Mouse (Mus musculus): ENCODE measurements around the gene Sertad4. TPM values are rescaled to one million over a fixed set of nuclear protein-coding genes. Genes with fewer than 3 reads are reported as not detected.
A peak's percentile ranks its signal among the peaks of the same experiment; 100 is the strongest.

The Sertad4 gene
- polyA plus RNA-seq, 1 experiment from 2014 or later, result 20.7 TPM

GRCm38 (mm10) chr1:192856411-192856810 lies 855 bp upstream of the Sertad4 start:
- DNase-seq (ENCODE audit: low spot score) (no peak), ATAC-seq (replicated peaks; ENCODE audit: low FRiP score, low TSS enrichment, low read depth) (no peak)
- Histone ChIP-seq H3K36me3 (ENCODE audit: control insufficient read depth, insufficient read depth, low read length) (no peaks in the 10 kb centered on the region), H3K27me3 (replicated peaks; ENCODE audit: control insufficient read depth, insufficient read depth, low read length) (no peaks in the 10 kb centered on the region), H3K27ac (ENCODE audit: low read depth) (peak overlapping the region; percentile 88; the same call in 1 of the 2 replicates), H3K4me1 (replicated peaks; ENCODE audit: control insufficient read depth, insufficient read depth, low read length) (peaks cover 36% of the 10 kb centered on the region), H3K9ac (ENCODE audit: low read length) (no peak overlapping the region), H3K4me2 (ENCODE audit: low read length) (peak overlapping the region; percentile 66), H3K4me3 (ENCODE audit: low read depth, low read length) (0 out of 2 replicates have a peak overlapping the region, but pooled peaks have one; percentile 76), H3K9me3 (ENCODE audit: control insufficient read depth, low read length) (no peaks in the 10 kb centered on the region)
- 25% methylated on average over 10 of the region's 10 CpGs for WGBS

GRCm38 (mm10) chr1:192854819-192855271 lies 711 bp downstream of the Sertad4 start:
- DNase-seq (ENCODE audit: low spot score) (peak; percentile 82), ATAC-seq (replicated peaks; ENCODE audit: low FRiP score, low TSS enrichment, low read depth) (peak; percentile 67)
- H3K27ac ChIP-seq (ENCODE audit: low read depth), result peak overlapping the region; percentile 88
- peaks cover 49% of the 10 kb centered on the region for H3K4me1 ChIP-seq (replicated peaks; ENCODE audit: control insufficient read depth, insufficient read depth, low read length)
- WGBS, result under 1% methylated on average over 43 of the region's 45 CpGs
- H3K4me2 ChIP-seq (ENCODE audit: low read length), result peak overlapping the region; percentile 66
- no peaks in the 10 kb centered on the region for H3K9me3 ChIP-seq (ENCODE audit: control insufficient read depth, low read length)
- no peaks in the 10 kb centered on the region for H3K36me3 ChIP-seq (ENCODE audit: control insufficient read depth, insufficient read depth, low read length)
- no peaks in the 10 kb centered on the region for H3K27me3 ChIP-seq (replicated peaks; ENCODE audit: control insufficient read depth, insufficient read depth, low read length)
- peak overlapping the region; percentile 96 for H3K9ac ChIP-seq (ENCODE audit: low read length)
- H3K4me3 ChIP-seq (ENCODE audit: low read depth, low read length), result peak overlapping the region; percentile 76

DNA sequence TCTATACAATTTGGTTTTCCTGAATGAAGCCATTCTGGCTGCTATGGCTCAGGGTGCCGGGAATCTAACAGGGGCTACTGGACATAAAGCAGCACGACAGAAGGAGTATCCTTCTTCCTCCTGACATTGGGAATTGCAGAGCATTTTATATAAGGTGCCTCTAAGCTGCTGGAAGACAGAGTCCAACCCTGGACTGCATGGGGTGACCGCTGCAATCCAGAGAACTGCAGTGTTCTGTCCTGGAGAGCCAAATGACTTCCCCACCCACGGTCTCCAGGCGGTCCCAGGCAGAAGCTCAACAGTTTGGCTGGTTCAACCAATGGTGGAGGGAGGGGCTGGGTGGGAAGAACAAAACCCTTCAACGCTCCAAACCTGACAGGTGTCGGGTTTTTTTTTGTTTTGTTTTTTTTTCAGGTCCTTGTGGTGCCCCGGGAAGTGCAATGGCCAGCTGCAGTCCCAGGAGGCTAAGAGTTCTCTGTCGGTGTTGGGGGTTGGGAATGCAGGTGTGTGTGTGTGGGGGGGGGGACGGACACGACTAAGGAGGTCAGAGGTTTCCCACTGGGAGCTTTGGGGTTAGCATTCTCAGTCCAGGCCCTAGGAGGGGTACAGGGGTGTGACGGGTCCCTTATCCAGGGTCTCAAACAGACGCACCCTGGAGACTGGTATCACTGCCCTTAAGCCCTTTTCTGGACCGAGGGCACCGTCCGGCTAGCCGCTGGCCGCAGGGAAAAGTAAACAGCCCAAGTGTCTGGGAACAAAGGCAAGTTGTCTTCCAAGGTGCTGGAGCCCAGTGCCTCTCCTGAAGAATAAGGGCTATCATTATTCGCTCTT lies 1.4 kb downstream of the Sertad4 start:
- peak overlapping the region; percentile 76 for H3K4me3 ChIP-seq (ENCODE audit: low read depth, low read length)
- no peaks in the 10 kb centered on the region for H3K9me3 ChIP-seq (ENCODE audit: control insufficient read depth, low read length)
- H3K4me2 ChIP-seq (ENCODE audit: low read length), result peak overlapping the region; percentile 66
- H3K27me3 ChIP-seq (replicated peaks; ENCODE audit: control insufficient read depth, insufficient read depth, low read length), result no peaks in the 10 kb centered on the region
- peak overlapping the region; percentile 88 for H3K27ac ChIP-seq (ENCODE audit: low read depth)
- H3K9ac ChIP-seq (ENCODE audit: low read length), result peak overlapping the region; percentile 96
- ATAC-seq (replicated peaks; ENCODE audit: low FRiP score, low TSS enrichment, low read depth), result no peak
- peaks cover 54% of the 10 kb centered on the region for H3K4me1 ChIP-seq (replicated peaks; ENCODE audit: control insufficient read depth, insufficient read depth, low read length)
- 6% methylated on average over 19 of the region's 19 CpGs for WGBS
- H3K36me3 ChIP-seq (ENCODE audit: control insufficient read depth, insufficient read depth, low read length), result peaks cover under 1% of the 10 kb centered on the region; the same call in 1 of the 2 replicates
- DNase-seq (ENCODE audit: low spot score), result peak; percentile 69

GRCm38 (mm10) chr1:192853429-192853828 lies 2.1 kb downstream of the Sertad4 start:
- DNase-seq (ENCODE audit: low spot score) (no peak), ATAC-seq (replicated peaks; ENCODE audit: low FRiP score, low TSS enrichment, low read depth) (no peak)
- Histone ChIP-seq H3K4me1 (replicated peaks; ENCODE audit: control insufficient read depth, insufficient read depth, low read length) (peaks cover 54% of the 10 kb centered on the region), H3K36me3 (ENCODE audit: control insufficient read depth, insufficient read depth, low read length) (peaks cover 8% of the 10 kb centered on the region), H3K9me3 (ENCODE audit: control insufficient read depth, low read length) (no peaks in the 10 kb centered on the region), H3K27me3 (replicated peaks; ENCODE audit: control insufficient read depth, insufficient read depth, low read length) (no peaks in the 10 kb centered on the region), H3K9ac (ENCODE audit: low read length) (no peak overlapping the region), H3K27ac (ENCODE audit: low read depth) (no peak overlapping the region; the same call in 1 of the 2 replicates), H3K4me2 (ENCODE audit: low read length) (peak overlapping the region; percentile 66), H3K4me3 (ENCODE audit: low read depth, low read length) (peak overlapping the region; percentile 76; the same call in 1 of the 2 replicates)
- 54% methylated on average over 2 of the region's 2 CpGs for WGBS

- Histone ChIP-seq H3K4me3 (ENCODE audit: low read depth, low read length) (no peak overlapping the region), H3K9me3 (ENCODE audit: control insufficient read depth, low read length) (no peaks in the 10 kb centered on the region), H3K4me2 (ENCODE audit: low read length) (peak overlapping the region; percentile 37), H3K9ac (ENCODE audit: low read length) (no peak overlapping the region), H3K27me3 (replicated peaks; ENCODE audit: control insufficient read depth, insufficient read depth, low read length) (no peaks in the 10 kb centered on the region), H3K27ac (ENCODE audit: low read depth) (0 out of 2 replicates have a peak overlapping the region, but pooled peaks have one; percentile 22), H3K4me1 (replicated peaks; ENCODE audit: control insufficient read depth, insufficient read depth, low read length) (peaks cover 54% of the 10 kb centered on the region), H3K36me3 (ENCODE audit: control insufficient read depth, insufficient read depth, low read length) (peaks cover 22% of the 10 kb centered on the region)
- DNase-seq (ENCODE audit: low spot score), result no peak
- no peak for ATAC-seq (replicated peaks; ENCODE audit: low FRiP score, low TSS enrichment, low read depth)
These were observed 3.5 kb downstream of the Sertad4 start for GRCm38 (mm10) chr1:192852047-192852446.

DNA sequence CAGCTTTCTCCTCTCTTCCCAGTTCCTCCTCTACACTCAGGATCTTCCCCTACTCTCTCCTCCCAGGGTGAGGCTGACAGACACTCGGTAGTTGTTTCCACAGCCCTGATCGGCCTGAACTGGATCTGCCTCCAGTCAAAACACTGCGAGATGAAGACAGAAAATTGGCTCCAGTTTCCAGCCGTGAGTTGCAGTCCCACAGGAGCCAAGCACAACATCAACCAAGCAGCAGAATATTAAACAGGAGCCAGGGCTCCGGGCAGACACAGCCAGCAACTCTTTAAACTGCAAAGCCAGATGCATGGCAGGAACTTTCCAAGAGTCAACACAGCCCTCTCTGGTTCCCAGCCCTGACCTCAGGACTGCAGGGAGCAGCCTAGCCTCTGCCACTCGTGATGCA lies 3.9 kb downstream of the Sertad4 start:
- H3K27me3 ChIP-seq (replicated peaks; ENCODE audit: control insufficient read depth, insufficient read depth, low read length), result no peaks in the 10 kb centered on the region
- H3K4me2 ChIP-seq (ENCODE audit: low read length), result peak overlapping the region; percentile 37
- no peak overlapping the region for H3K4me3 ChIP-seq (ENCODE audit: low read depth, low read length)
- WGBS, result 17% methylated on average over 6 of the region's 6 CpGs
- ATAC-seq (replicated peaks; ENCODE audit: low FRiP score, low TSS enrichment, low read depth), result no peak
- H3K9me3 ChIP-seq (ENCODE audit: control insufficient read depth, low read length), result no peaks in the 10 kb centered on the region
- H3K36me3 ChIP-seq (ENCODE audit: control insufficient read depth, insufficient read depth, low read length), result peaks cover 26% of the 10 kb centered on the region
- peak overlapping the region; percentile 60 for H3K27ac ChIP-seq (ENCODE audit: low read depth)
- H3K9ac ChIP-seq (ENCODE audit: low read length), result no peak overlapping the region
- DNase-seq (ENCODE audit: low spot score), result no peak
- H3K4me1 ChIP-seq (replicated peaks; ENCODE audit: control insufficient read depth, insufficient read depth, low read length), result peaks cover 54% of the 10 kb centered on the region

DNA sequence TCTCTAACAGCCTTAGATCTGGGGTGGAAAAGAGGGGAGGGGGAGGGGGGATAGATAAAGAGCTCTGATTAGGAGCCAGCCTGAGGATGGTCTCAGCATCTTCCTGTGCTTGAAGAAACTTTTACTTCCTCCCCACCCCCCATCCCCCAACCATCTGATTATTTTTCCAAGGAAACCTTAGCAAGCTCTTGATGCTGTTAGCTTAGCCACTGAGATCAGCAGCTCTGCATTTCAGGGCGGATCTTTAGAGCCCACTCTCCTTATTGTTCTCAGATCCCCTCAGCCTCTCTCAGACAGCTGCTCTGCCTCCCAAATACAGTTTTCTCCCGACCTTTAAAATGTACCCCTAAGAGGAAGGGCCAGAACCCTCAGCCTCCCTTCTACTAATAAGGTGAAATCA lies 4.4 kb downstream of the Sertad4 start:
- no peak overlapping the region for H3K9ac ChIP-seq (ENCODE audit: low read length)
- H3K36me3 ChIP-seq (ENCODE audit: control insufficient read depth, insufficient read depth, low read length), result peaks cover 31% of the 10 kb centered on the region
- no peaks in the 10 kb centered on the region for H3K9me3 ChIP-seq (ENCODE audit: control insufficient read depth, low read length)
- H3K27ac ChIP-seq (ENCODE audit: low read depth), result peak overlapping the region; percentile 60
- no peak for DNase-seq (ENCODE audit: low spot score)
- peak overlapping the region; percentile 37 for H3K4me2 ChIP-seq (ENCODE audit: low read length)
- H3K27me3 ChIP-seq (replicated peaks; ENCODE audit: control insufficient read depth, insufficient read depth, low read length), result no peaks in the 10 kb centered on the region
- no peak overlapping the region for H3K4me3 ChIP-seq (ENCODE audit: low read depth, low read length)
- WGBS, result 9% methylated on average over 2 of the region's 2 CpGs
- peaks cover 50% of the 10 kb centered on the region for H3K4me1 ChIP-seq (replicated peaks; ENCODE audit: control insufficient read depth, insufficient read depth, low read length)
- no peak for ATAC-seq (replicated peaks; ENCODE audit: low FRiP score, low TSS enrichment, low read depth)

DNA sequence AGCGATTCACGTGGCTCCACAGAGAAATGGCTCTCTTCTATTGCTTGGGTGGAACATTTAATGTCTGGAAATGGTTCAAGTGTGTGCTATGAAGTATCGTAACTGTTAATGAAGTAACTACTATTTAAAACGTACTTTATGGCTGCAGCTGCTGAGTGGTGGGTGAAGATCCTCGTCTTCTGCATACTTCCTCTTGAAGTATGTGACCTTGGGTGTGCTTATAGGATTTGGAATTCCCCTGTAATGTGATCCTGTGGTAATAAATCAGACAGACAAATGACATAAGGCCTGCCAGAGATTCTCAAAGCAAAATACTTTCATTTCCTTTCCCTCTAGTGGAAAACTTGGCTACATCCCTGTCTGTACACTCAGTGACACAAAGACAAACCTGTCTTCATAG lies 5.9 kb downstream of the Sertad4 start:
- DNase-seq (ENCODE audit: low spot score) (no peak), ATAC-seq (replicated peaks; ENCODE audit: low FRiP score, low TSS enrichment, low read depth) (no peak)
- Histone ChIP-seq H3K36me3 (ENCODE audit: control insufficient read depth, insufficient read depth, low read length) (peaks cover 41% of the 10 kb centered on the region), H3K27ac (ENCODE audit: low read depth) (no peak overlapping the region), H3K9me3 (ENCODE audit: control insufficient read depth, low read length) (no peaks in the 10 kb centered on the region), H3K27me3 (replicated peaks; ENCODE audit: control insufficient read depth, insufficient read depth, low read length) (no peaks in the 10 kb centered on the region), H3K4me1 (replicated peaks; ENCODE audit: control insufficient read depth, insufficient read depth, low read length) (peaks cover 46% of the 10 kb centered on the region), H3K4me3 (ENCODE audit: low read depth, low read length) (no peak overlapping the region), H3K4me2 (ENCODE audit: low read length) (no peak overlapping the region), H3K9ac (ENCODE audit: low read length) (no peak overlapping the region)
- whole genome bisulfite sequencing, result 40% methylated on average over 5 of the region's 5 CpGs
